Comparison of ENCODE assay signal across 7 mouse cellular contexts in genomic region chr1:93634481-93634891, GRCm38 (mm10). TPM values are rescaled to one million over a fixed set of nuclear protein-coding genes. Genes with fewer than 3 reads are reported as not detected.
A peak's percentile ranks its signal among the peaks of the same experiment; 100 is the strongest.
DNase-seq lines count a peak whose midpoint lies in the region; ATAC-seq and TF ChIP-seq lines count a peak whose summit lies in the region.

No protein-coding gene starts in this region.

- H3K27ac ChIP-seq in cortical plate, adult 2 months (ENCODE audit: insufficient read depth, low read length), result peak overlapping the region; percentile 91
- H3K27ac ChIP-seq in intestine, postnatal 0 days (ENCODE audit: low read depth, low read length), result peak overlapping the region; percentile 95
- peak overlapping the region; percentile 93 for H3K27ac ChIP-seq in midbrain, embryonic 10.5 days (replicated peaks)
- peak overlapping the region; percentile 90; the same call in 1 of the 2 replicates for H3K27ac ChIP-seq in stomach, embryonic 14.5 days (ENCODE audit: low read length)

- peak; percentile 43 for ATAC-seq in granulocyte monocyte progenitor cell, adult 5-6 weeks (replicated peaks; ENCODE audit: poor library complexity, severe bottlenecking)
- no peak for ATAC-seq in intestine, postnatal 0 days
- ATAC-seq in stomach, embryonic 14.5 days (ENCODE audit: insufficient number of reproducible peaks, insufficient read depth, low FRiP score, low read depth), result no peak; the same call in 1 of the 2 replicates

- DNase-seq in adipocyte (ENCODE audit: low spot score), result peak; percentile 46
- DNase-seq in left cerebral cortex, postnatal 36 days (ENCODE audit: low spot score in 2 of 2), result peak; percentile 58 to 59
- DNase-seq in midbrain, embryonic 10.5 days (ENCODE audit: low spot score), result peak; percentile 19

- H3K4me3 ChIP-seq in cortical plate, adult 2 months (ENCODE audit: insufficient read depth, low read length), result peak overlapping the region; percentile 92
- H3K4me3 ChIP-seq in intestine, postnatal 0 days (ENCODE audit: low read depth, low read length), result peak overlapping the region; percentile 84
- peak overlapping the region; percentile 97 for H3K4me3 ChIP-seq in midbrain, embryonic 10.5 days
- H3K4me3 ChIP-seq in stomach, embryonic 14.5 days (ENCODE audit: low read depth, low read length), result peak overlapping the region; percentile 91

- peak; percentile 45; the same call in 1 of the 2 replicates for TF ChIP-seq POLR2A in cortical plate, adult 2 months (IDR thresholded peaks at IDR 0.05; ENCODE audit: extremely low read depth, insufficient read depth, low read length)

- peaks cover 7% of the 10 kb centered on the region; the same call in 1 of the 2 replicates for H3K4me1 ChIP-seq in cortical plate, adult 2 months (ENCODE audit: control insufficient read depth, insufficient read depth, low read length)
- H3K4me1 ChIP-seq in intestine, postnatal 0 days (replicated peaks; ENCODE audit: control insufficient read depth, insufficient read depth, low read length), result peaks cover 4% of the 10 kb centered on the region; the same call in 1 of the 2 replicates
- peaks cover 27% of the 10 kb centered on the region for H3K4me1 ChIP-seq in midbrain, embryonic 10.5 days
- H3K4me1 ChIP-seq in stomach, embryonic 14.5 days (ENCODE audit: control insufficient read depth, insufficient read depth, low read length), result peaks cover 11% of the 10 kb centered on the region; the same call in 1 of the 2 replicates

- peak overlapping the region; percentile 86 for H3K9ac ChIP-seq in intestine, postnatal 0 days (ENCODE audit: low read depth, low read length)
- H3K9ac ChIP-seq in stomach, embryonic 14.5 days (replicated peaks; ENCODE audit: low read depth, low read length), result peak overlapping the region; percentile 74

- WGBS in intestine, postnatal 0 days, result under 1% methylated on average over 6 of the region's 6 CpGs
- 19% methylated on average over 6 of the region's 6 CpGs for WGBS in midbrain, embryonic 10.5 days
- WGBS in stomach, embryonic 14.5 days, result under 1% methylated on average over 6 of the region's 6 CpGs

- intact Hi-C loops in left cerebral cortex, postnatal 36 days (cut with DNase I), result loop anchor here (2.0 to 10.0 kb wide), 3 partner anchors 52 to 122 kb away; partner anchors contain the start of gene Farp2

- peaks cover 12% of the 10 kb centered on the region; the same call in 1 of the 2 replicates for H3K36me3 ChIP-seq in intestine, postnatal 0 days (ENCODE audit: control insufficient read depth, insufficient read depth)
- peaks cover 22% of the 10 kb centered on the region for H3K36me3 ChIP-seq in midbrain, embryonic 10.5 days
- no peaks in the 10 kb centered on the region; the same call in 1 of the 2 replicates for H3K36me3 ChIP-seq in stomach, embryonic 14.5 days (ENCODE audit: control insufficient read depth, insufficient read depth, low read length)

- TF ChIP-seq CTCF in cortical plate, adult 2 months (IDR thresholded peaks at IDR 0.05; ENCODE audit: extremely low read depth, insufficient read depth, low read length), result no peak
- TF ChIP-seq CTCF in intestine, postnatal 0 days (IDR thresholded peaks at IDR 0.05; ENCODE audit: low read depth), result no peak

- H3K4me2 ChIP-seq in intestine, postnatal 0 days (replicated peaks; ENCODE audit: low read depth), result peak overlapping the region; percentile 90
- H3K4me2 ChIP-seq in stomach, embryonic 14.5 days (replicated peaks; ENCODE audit: low read depth, low read length), result peak overlapping the region; percentile 85

- no peaks in the 10 kb centered on the region for H3K9me3 ChIP-seq in intestine, postnatal 0 days (ENCODE audit: control insufficient read depth)
- H3K9me3 ChIP-seq in midbrain, embryonic 10.5 days (replicated peaks), result no peaks in the 10 kb centered on the region
- no peaks in the 10 kb centered on the region for H3K9me3 ChIP-seq in stomach, embryonic 14.5 days (ENCODE audit: control insufficient read depth, low read depth, low read length)

- H3K27me3 ChIP-seq in intestine, postnatal 0 days (replicated peaks; ENCODE audit: control insufficient read depth, insufficient read depth, low read length), result no peaks in the 10 kb centered on the region
- H3K27me3 ChIP-seq in midbrain, embryonic 10.5 days (ENCODE audit: low read depth, poor library complexity, severe bottlenecking), result no peaks in the 10 kb centered on the region
- no peaks in the 10 kb centered on the region for H3K27me3 ChIP-seq in stomach, embryonic 14.5 days (ENCODE audit: control insufficient read depth, insufficient read depth, low read length)

RNA-seq across cellular contexts. Expression of gene Stk25, which starts 24.0 kb away (rescaled TPM):
- polyA plus RNA-seq in cortical plate, adult 2 months (2012; rRNA removed), result 404 and 424 TPM in 2 replicates
- total RNA-seq in granulocyte monocyte progenitor cell, adult 5-6 weeks (2014; fragmentation: Nextera tagmentation), result 53.5 and 65.0 TPM in 2 replicates
- 30.9 and 38.5 TPM in 2 replicates for total RNA-seq in granulocyte monocyte progenitor cell, adult 5-6 weeks (2017)
- polyA plus RNA-seq in intestine, postnatal 0 days (2015; fragmentation: Nextera tagmentation; extraction: Ambion mirVana), result 116 and 121 TPM in 2 replicates
- 100 to 1,000 TPM; 370 to 405 TPM for total RNA-seq in left cerebral cortex, postnatal 36 days (2021)
- polyA plus RNA-seq in midbrain, embryonic 10.5 days (2016; fragmentation: Nextera tagmentation; extraction: Ambion mirVana), result 165 and 198 TPM in 2 replicates
- 171 and 174 TPM in 2 replicates for polyA plus RNA-seq in stomach, embryonic 14.5 days (2014; fragmentation: Nextera tagmentation; extraction: Ambion mirVana)

RNA-seq across cellular contexts. Expression of gene Bok, which starts 51.0 kb away (rescaled TPM):
- polyA plus RNA-seq in cortical plate, adult 2 months (2012; rRNA removed), result 43.3 and 52.2 TPM in 2 replicates
- 0.43 and 0.60 TPM in 2 replicates for total RNA-seq in granulocyte monocyte progenitor cell, adult 5-6 weeks (2014; fragmentation: Nextera tagmentation)
- total RNA-seq in granulocyte monocyte progenitor cell, adult 5-6 weeks (2017), result 0.26 and 0.43 TPM in 2 replicates
- 54.4 and 57.2 TPM in 2 replicates for polyA plus RNA-seq in intestine, postnatal 0 days (2015; fragmentation: Nextera tagmentation; extraction: Ambion mirVana)
- total RNA-seq in left cerebral cortex, postnatal 36 days (2021), result 10 to 100 TPM; 28.3 to 33.2 TPM
- polyA plus RNA-seq in midbrain, embryonic 10.5 days (2016; fragmentation: Nextera tagmentation; extraction: Ambion mirVana), result 42.9 and 43.8 TPM in 2 replicates
- 54.1 and 58.0 TPM in 2 replicates for polyA plus RNA-seq in stomach, embryonic 14.5 days (2014; fragmentation: Nextera tagmentation; extraction: Ambion mirVana)
